Mouse (Mus musculus) hindbrain, postnatal 0 days (tissue): Measurements from ENCODE around the gene Acta2. TPM values are rescaled to one million over a fixed set of nuclear protein-coding genes. Genes with fewer than 3 reads are reported as not detected.
A peak's percentile ranks its signal among the peaks of the same experiment; 100 is the strongest.

ENCODE experiments used
- ATAC-seq: fragments of 200-750 bp; cut with Nextera tagmentation; 2 replicates; pipeline ENCODE4 v1.8.0; 2017; ENCODE audit warnings: mild to moderate bottlenecking, moderate TSS enrichment, moderate library complexity
- DNase-seq: peaks from one replicate; pipeline ENCODE4 v3.0.0-alpha.2; 2015; ENCODE audit warnings: low spot score
- H3K27ac ChIP-seq: fragments of 300-500 bp; sonication (generic); 2 replicates; pipeline ENCODE4 v1.5.1; 2014; ENCODE audit warnings: mild to moderate bottlenecking
- H3K27me3 ChIP-seq: fragments of 300-500 bp; sonication (generic); 2 replicates; pipeline ENCODE4 v1.6.1; 2014; ENCODE audit warnings: low read length, mixed read lengths; ENCODE audit not compliant: insufficient read depth
- H3K36me3 ChIP-seq: fragments of 300-500 bp; sonication (generic); 2 replicates; pipeline ENCODE4 v1.6.1; 2014; ENCODE audit warnings: low read length, mixed read lengths; ENCODE audit not compliant: insufficient read depth
- H3K4me1 ChIP-seq: fragments of 300-500 bp; sonication (generic); 2 replicates; pipeline ENCODE4 v1.6.1; 2014; ENCODE audit warnings: antibody characterized with exemption, low read length, mixed read lengths; ENCODE audit not compliant: insufficient read depth
- H3K4me2 ChIP-seq: fragments of 300-500 bp; sonication (generic); 2 replicates; pipeline ENCODE4 v1.6.1; 2014; ENCODE audit warnings: low read depth, mild to moderate bottlenecking, low read length, moderate library complexity, mixed read lengths
- H3K4me3 ChIP-seq: fragments of 300-500 bp; sonication (generic); 2 replicates; pipeline ENCODE4 v1.5.1; 2014; ENCODE audit warnings: low read length
- H3K9ac ChIP-seq: fragments of 300-500 bp; sonication (generic); replicated peaks from 2 replicates; pipeline ENCODE4 v1.6.1; 2014; ENCODE audit warnings: mild to moderate bottlenecking, low read length, moderate library complexity, mixed read lengths
- H3K9me3 ChIP-seq: fragments of 300-500 bp; sonication (generic); 2 replicates; pipeline ENCODE4 v1.6.1; 2016; ENCODE audit warnings: low read length, mixed read lengths
- CTCF ChIP-seq: IDR thresholded peaks from 2 replicates; pipeline ENCODE4 v1.5.1; 2016; ENCODE audit warnings: antibody characterized with exemption, control low read depth, low read depth
- WGBS: fragments of 180-500 bp; shearing (Covaris S2); extraction: QIAGEN DNeasy Blood & Tissue Kit; methylation state at CpG from one replicate; pipeline ENCODE4 v1.1.7; 2014; 5-methylcytosine and 5-hydroxymethylcytosine counted together
- polyA plus RNA-seq: library from polyadenylated mRNA; unstranded; fragments of >200 nt; fragmentation: Nextera tagmentation; extraction: Ambion mirVana; gene quantifications from 2 replicates; pipeline ENCODE4 v1.2.1, GENCODE M21; 2015
- total RNA-seq: library from RNA; depleted of rRNA; stranded (reverse); fragments of >200 nt; gene quantifications from 2 replicates; pipeline ENCODE4 v1.2.3, GENCODE M21; 2014

Gene Acta2
- total and polyA plus RNA-seq, 2 experiments from 2014 or later = 8.1 to 13.1 TPM

- Histone ChIP-seq H3K36me3 (no peaks in the 10 kb centered on the region), H3K9me3 (no peaks in the 10 kb centered on the region), H3K4me1 (no peaks in the 10 kb centered on the region), H3K4me3 (no peak overlapping the region), H3K9ac (no peak overlapping the region), H3K27ac (no peak overlapping the region), H3K4me2 (no peak overlapping the region), H3K27me3 (no peaks in the 10 kb centered on the region)
- WGBS = 86% methylated on average over 13 of the region's 13 CpGs
- no peak for TF ChIP-seq CTCF
- ATAC-seq = no peak
- no peak for DNase-seq
These were observed 32.4 kb upstream of the Acta2 start for GRCm38 (mm10) chr19:34287656-34288415.

GRCm38 (mm10) chr19:34287221-34287620, 31.8 kb upstream of the Acta2 start:
- ATAC-seq (no peak), DNase-seq (no peak)
- no peaks in the 10 kb centered on the region for H3K27me3 ChIP-seq
- no peaks in the 10 kb centered on the region for H3K4me1 ChIP-seq
- no peak overlapping the region for H3K4me2 ChIP-seq
- H3K9me3 ChIP-seq = no peaks in the 10 kb centered on the region
- no peaks in the 10 kb centered on the region for H3K36me3 ChIP-seq
- H3K4me3 ChIP-seq = no peak overlapping the region
- H3K9ac ChIP-seq = no peak overlapping the region
- H3K27ac ChIP-seq = no peak overlapping the region
- no peak for TF ChIP-seq CTCF

- Histone ChIP-seq H3K27ac (no peak overlapping the region), H3K4me2 (no peak overlapping the region), H3K4me3 (no peak overlapping the region), H3K9me3 (no peaks in the 10 kb centered on the region), H3K27me3 (no peaks in the 10 kb centered on the region), H3K4me1 (no peaks in the 10 kb centered on the region), H3K9ac (no peak overlapping the region), H3K36me3 (no peaks in the 10 kb centered on the region)
- ATAC-seq = no peak
- DNase-seq = no peak
- TF ChIP-seq CTCF = no peak
- WGBS = 73% methylated on average over 2 of the region's 2 CpGs
These were observed 29.4 kb upstream of the Acta2 start for GRCm38 (mm10) chr19:34284826-34285225.

- WGBS = 52% methylated on average over 10 of the region's 10 CpGs
- no peaks in the 10 kb centered on the region for H3K9me3 ChIP-seq
- peak; percentile 48 for TF ChIP-seq CTCF
- H3K4me3 ChIP-seq = no peak overlapping the region
- H3K27me3 ChIP-seq = no peaks in the 10 kb centered on the region
- no peak overlapping the region for H3K9ac ChIP-seq
- peak overlapping the region; percentile 19 for H3K4me2 ChIP-seq
- peak; percentile 37 for DNase-seq
- no peak overlapping the region for H3K27ac ChIP-seq
- H3K36me3 ChIP-seq = no peaks in the 10 kb centered on the region
- no peak for ATAC-seq
- no peaks in the 10 kb centered on the region for H3K4me1 ChIP-seq
These were observed 29.0 kb upstream of the Acta2 start for GRCm38 (mm10) chr19:34284383-34284782.

GRCm38 (mm10) chr19:34283614-34284013, 28.2 kb upstream of the Acta2 start:
- Histone ChIP-seq H3K4me1 (no peaks in the 10 kb centered on the region), H3K27ac (no peak overlapping the region), H3K9me3 (no peaks in the 10 kb centered on the region), H3K4me2 (no peak overlapping the region), H3K4me3 (no peak overlapping the region), H3K27me3 (no peaks in the 10 kb centered on the region), H3K9ac (no peak overlapping the region), H3K36me3 (no peaks in the 10 kb centered on the region)
- 69% methylated on average over 6 of the region's 6 CpGs for WGBS
- ATAC-seq (no peak), DNase-seq (no peak)
- no peak for TF ChIP-seq CTCF

GRCm38 (mm10) chr19:34278078-34278477, 22.7 kb upstream of the Acta2 start:
- Histone ChIP-seq H3K27me3 (no peaks in the 10 kb centered on the region), H3K4me2 (no peak overlapping the region), H3K27ac (no peak overlapping the region), H3K4me1 (no peaks in the 10 kb centered on the region), H3K9ac (no peak overlapping the region), H3K9me3 (no peaks in the 10 kb centered on the region), H3K36me3 (no peaks in the 10 kb centered on the region), H3K4me3 (no peak overlapping the region)
- TF ChIP-seq CTCF = no peak
- no peak for ATAC-seq
- 66% methylated on average over 3 of the region's 3 CpGs for WGBS
- no peak for DNase-seq

- WGBS = 95% methylated on average over 1 of the region's 1 CpGs
These were observed 17.7 kb upstream of the Acta2 start for GRCm38 (mm10) chr19:34273073-34273472.

More at GRCm38 (mm10) chr19:34273073-34273472, 17.7 kb upstream of the Acta2 start:
- Histone ChIP-seq H3K4me1 (no peaks in the 10 kb centered on the region), H3K4me3 (no peak overlapping the region), H3K27ac (no peak overlapping the region), H3K9me3 (no peaks in the 10 kb centered on the region), H3K36me3 (no peaks in the 10 kb centered on the region), H3K4me2 (no peak overlapping the region), H3K27me3 (no peaks in the 10 kb centered on the region), H3K9ac (no peak overlapping the region)
- ATAC-seq = no peak
- no peak for DNase-seq
- TF ChIP-seq CTCF = no peak
